Mouse (Mus musculus) embryonic fibroblast, embryonic 13.5 days (primary cell): ENCODE data around the gene Eppin.

Experiments
- CTCF ChIP-seq: IDR thresholded peaks from 2 replicates; pipeline ENCODE4 v1.5.1; 2011; ENCODE audit warnings: mild to moderate bottlenecking, control low read depth, low read length, moderate library complexity, borderline replicate concordance; ENCODE audit not compliant: insufficient read depth
- POLR2A ChIP-seq: IDR thresholded peaks from 2 replicates; pipeline ENCODE4 v1.6.1; 2011; ENCODE audit warnings: low read depth, mild to moderate bottlenecking, control low read depth, low read length, moderate library complexity

- TF ChIP-seq POLR2A: no peak
- no peak for TF ChIP-seq CTCF
Observed at GRCm38 (mm10) chr2:164608781-164609180, 15.4 kb upstream of the Eppin start.
